Mouse (Mus musculus) midbrain, embryonic 16.5 days (tissue): ENCODE measurements around the gene Lat2. TPM values are rescaled to one million over a fixed set of nuclear protein-coding genes. Genes with fewer than 3 reads are reported as not detected.
A peak's percentile ranks its signal among the peaks of the same experiment; 100 is the strongest.

Experiments
- ATAC-seq: fragments of 200-750 bp; cut with Nextera tagmentation; 2 replicates; pipeline ENCODE4 v1.8.0; 2017; ENCODE audit warnings: moderate TSS enrichment
- H3K27ac ChIP-seq: fragments of 300-500 bp; sonication (generic); 2 replicates; pipeline ENCODE4 v1.5.1; 2014; ENCODE audit warnings: mild to moderate bottlenecking, low read length, mixed read lengths
- H3K27me3 ChIP-seq: fragments of 300-500 bp; sonication (generic); 2 replicates; pipeline ENCODE4 v1.6.1; 2014; ENCODE audit warnings: low read depth, low read length, mixed read lengths; ENCODE audit not compliant: control insufficient read depth, insufficient read depth
- H3K36me3 ChIP-seq: fragments of 300-500 bp; sonication (generic); 2 replicates; pipeline ENCODE4 v1.6.1; 2014; ENCODE audit warnings: mild to moderate bottlenecking, low read length, moderate library complexity, mixed read lengths; ENCODE audit not compliant: control insufficient read depth, insufficient read depth
- H3K4me1 ChIP-seq: fragments of 300-500 bp; sonication (generic); 2 replicates; pipeline ENCODE4 v1.6.1; 2014; ENCODE audit warnings: mild to moderate bottlenecking, low read length, mixed read lengths; ENCODE audit not compliant: control insufficient read depth, insufficient read depth
- H3K4me2 ChIP-seq: fragments of 300-500 bp; sonication (generic); 2 replicates; pipeline ENCODE4 v1.6.1; 2014; ENCODE audit warnings: mild to moderate bottlenecking, low read length, mixed read lengths
- H3K4me3 ChIP-seq: fragments of 300-500 bp; sonication (generic); 2 replicates; pipeline ENCODE4 v1.5.1; 2014; ENCODE audit warnings: low read depth, mild to moderate bottlenecking, low read length, moderate library complexity, mixed read lengths
- H3K9ac ChIP-seq: fragments of 300-500 bp; sonication (generic); 2 replicates; pipeline ENCODE4 v1.6.1; 2014; ENCODE audit warnings: low read depth, low read length, mixed read lengths
- H3K9me3 ChIP-seq: fragments of 300-500 bp; sonication (generic); replicated peaks from 2 replicates; pipeline ENCODE4 v1.6.1; 2014; ENCODE audit warnings: mild to moderate bottlenecking, low read length, mixed read lengths; ENCODE audit not compliant: control insufficient read depth, poor library complexity, severe bottlenecking
- WGBS: fragments of 180-500 bp; shearing (Covaris S2); extraction: QIAGEN DNeasy Blood & Tissue Kit; methylation state at CpG from one replicate; pipeline ENCODE4 v1.1.7; 2014; 5-methylcytosine and 5-hydroxymethylcytosine counted together
- polyA plus RNA-seq: library from polyadenylated mRNA; unstranded; fragments of >200 nt; fragmentation: Nextera tagmentation; extraction: Ambion mirVana; gene quantifications from 2 replicates; pipeline ENCODE4 v1.2.1, GENCODE M21; 2015

Gene Lat2
- polyA plus RNA-seq, 1 experiment from 2014 or later = 2.7 TPM

GRCm38 (mm10) chr5:134604376-134604775, 10.4 kb downstream of the Lat2 start:
- Histone ChIP-seq H3K27me3 (no peaks in the 10 kb centered on the region), H3K4me1 (no peaks in the 10 kb centered on the region), H3K4me2 (no peak overlapping the region), H3K9me3 (no peaks in the 10 kb centered on the region), H3K36me3 (no peaks in the 10 kb centered on the region), H3K27ac (no peak overlapping the region), H3K9ac (no peak overlapping the region), H3K4me3 (no peak overlapping the region)
- 92% methylated on average over 11 of the region's 11 CpGs for WGBS
- no peak for ATAC-seq

DNA sequence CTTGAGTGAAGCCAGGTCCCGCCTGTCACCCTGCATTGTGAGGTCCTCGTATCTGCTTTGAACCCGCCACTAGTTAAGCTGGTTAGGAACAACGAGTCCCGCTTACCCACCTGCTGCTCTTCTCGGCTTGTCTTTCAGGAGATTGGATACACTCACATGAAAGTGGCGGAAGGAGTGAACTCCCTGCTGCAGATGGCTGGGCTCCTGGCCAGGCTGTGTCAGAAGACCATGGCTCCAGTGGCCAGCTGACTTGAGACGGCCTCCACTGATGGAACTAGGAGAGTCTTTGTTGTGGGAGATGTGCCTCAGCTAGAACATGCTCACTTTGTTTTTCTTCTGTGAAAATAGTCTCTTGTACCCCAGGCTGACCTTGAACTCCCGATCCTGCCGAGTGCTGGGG, 17.1 kb downstream of the Lat2 start:
- Histone ChIP-seq H3K4me2 (no peak overlapping the region), H3K27ac (no peak overlapping the region), H3K27me3 (no peaks in the 10 kb centered on the region), H3K4me3 (no peak overlapping the region), H3K9ac (no peak overlapping the region), H3K36me3 (peaks cover 34% of the 10 kb centered on the region), H3K9me3 (no peaks in the 10 kb centered on the region), H3K4me1 (no peaks in the 10 kb centered on the region)
- WGBS = 82% methylated on average over 10 of the region's 10 CpGs
- no peak for ATAC-seq

DNA sequence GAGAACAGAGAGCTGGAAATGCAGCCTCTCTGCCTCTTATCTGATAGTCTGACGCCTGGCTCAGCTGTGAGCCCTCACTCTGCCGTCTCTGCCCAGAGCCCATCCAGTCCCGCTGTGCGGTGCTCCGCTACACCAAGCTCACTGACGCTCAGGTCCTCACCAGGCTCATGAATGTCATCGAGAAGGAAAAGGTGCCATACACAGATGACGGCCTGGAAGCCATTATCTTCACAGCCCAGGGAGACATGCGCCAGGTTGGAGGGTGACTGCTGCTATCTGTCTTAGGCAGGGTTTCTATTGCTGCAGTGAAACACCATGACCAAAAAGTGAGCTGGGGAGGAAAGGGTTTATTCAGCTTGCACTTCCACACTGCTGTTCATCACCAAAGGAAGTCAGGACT, 21.7 kb downstream of the Lat2 start:
- Histone ChIP-seq H3K4me3 (no peak overlapping the region), H3K9ac (no peak overlapping the region), H3K4me2 (no peak overlapping the region), H3K4me1 (no peaks in the 10 kb centered on the region), H3K27ac (no peak overlapping the region), H3K9me3 (no peaks in the 10 kb centered on the region), H3K27me3 (no peaks in the 10 kb centered on the region), H3K36me3 (peaks cover 39% of the 10 kb centered on the region)
- WGBS = 88% methylated on average over 9 of the region's 9 CpGs
- no peak for ATAC-seq

GRCm38 (mm10) chr5:134592026-134592581, 22.7 kb downstream of the Lat2 start:
- 91% methylated on average over 11 of the region's 11 CpGs for WGBS
- no peak for ATAC-seq
- H3K36me3 ChIP-seq = peaks cover 32% of the 10 kb centered on the region; the same call in 1 of the 2 replicates

GRCm38 (mm10) chr5:134589900-134590299, 24.9 kb downstream of the Lat2 start:
- H3K27me3 ChIP-seq = no peaks in the 10 kb centered on the region
- H3K9me3 ChIP-seq = no peaks in the 10 kb centered on the region
- H3K4me1 ChIP-seq = no peaks in the 10 kb centered on the region
- no peak for ATAC-seq
- no peak overlapping the region for H3K9ac ChIP-seq
- no peak overlapping the region for H3K4me3 ChIP-seq
- H3K4me2 ChIP-seq = no peak overlapping the region
- H3K36me3 ChIP-seq = peaks cover 20% of the 10 kb centered on the region; the same call in 1 of the 2 replicates
- H3K27ac ChIP-seq = no peak overlapping the region
- WGBS = 88% methylated on average over 3 of the region's 3 CpGs

More at GRCm38 (mm10) chr5:134592026-134592581, 22.7 kb downstream of the Lat2 start:
- H3K27me3 ChIP-seq = no peaks in the 10 kb centered on the region
- H3K4me1 ChIP-seq = no peaks in the 10 kb centered on the region
- H3K4me2 ChIP-seq = no peak overlapping the region
- H3K4me3 ChIP-seq = no peak overlapping the region
- H3K9ac ChIP-seq = no peak overlapping the region
- H3K27ac ChIP-seq = no peak overlapping the region
- H3K9me3 ChIP-seq = no peaks in the 10 kb centered on the region

DNA sequence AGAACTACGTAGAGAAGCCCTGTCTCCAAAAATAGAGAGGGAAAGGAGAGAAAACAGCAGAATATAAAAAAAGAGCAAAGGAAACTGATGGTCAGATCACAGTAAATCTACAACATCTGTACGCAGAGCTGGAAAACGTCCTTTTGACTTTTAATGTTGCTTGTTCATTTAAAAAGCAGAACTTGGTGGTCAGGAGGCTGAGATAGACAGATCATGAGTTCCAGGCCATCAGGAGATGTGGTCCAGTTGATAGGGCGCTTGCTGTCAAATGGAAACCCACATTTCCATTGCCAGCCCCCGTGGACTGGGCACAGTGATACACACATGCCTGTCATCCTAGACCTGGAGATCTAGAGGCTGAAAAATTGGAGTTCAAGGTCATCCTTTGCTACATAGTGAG, 30.0 kb downstream of the Lat2 start:
- Histone ChIP-seq H3K9ac (no peak overlapping the region), H3K4me2 (no peak overlapping the region), H3K9me3 (no peaks in the 10 kb centered on the region), H3K27ac (no peak overlapping the region), H3K27me3 (no peaks in the 10 kb centered on the region), H3K4me3 (no peak overlapping the region), H3K36me3 (no peaks in the 10 kb centered on the region), H3K4me1 (peaks cover 11% of the 10 kb centered on the region)
- ATAC-seq = no peak
- WGBS = 93% methylated on average over 5 of the region's 5 CpGs

GRCm38 (mm10) chr5:134583884-134584213, 31.0 kb downstream of the Lat2 start:
- WGBS = 84% methylated on average over 3 of the region's 3 CpGs
- H3K4me3 ChIP-seq = no peak overlapping the region
- no peaks in the 10 kb centered on the region for H3K9me3 ChIP-seq
- no peaks in the 10 kb centered on the region for H3K27me3 ChIP-seq
- H3K4me1 ChIP-seq = peaks cover 11% of the 10 kb centered on the region
- H3K36me3 ChIP-seq = no peaks in the 10 kb centered on the region
- H3K9ac ChIP-seq = no peak overlapping the region
- H3K27ac ChIP-seq = no peak overlapping the region
- no peak for ATAC-seq
- no peak overlapping the region for H3K4me2 ChIP-seq

GRCm38 (mm10) chr5:134583006-134583883, 31.6 kb downstream of the Lat2 start:
- Histone ChIP-seq H3K4me2 (peak overlapping the region; percentile 86), H3K9me3 (no peaks in the 10 kb centered on the region), H3K27me3 (no peaks in the 10 kb centered on the region), H3K36me3 (no peaks in the 10 kb centered on the region), H3K27ac (no peak overlapping the region), H3K4me1 (peaks cover 11% of the 10 kb centered on the region), H3K4me3 (peak overlapping the region; percentile 93), H3K9ac (peak overlapping the region; percentile 91)
- 31% methylated on average over 15 of the region's 15 CpGs for WGBS
- ATAC-seq = no peak

GRCm38 (mm10) chr5:134582221-134582907, 32.5 kb downstream of the Lat2 start:
- ATAC-seq = peak; percentile 95

More at GRCm38 (mm10) chr5:134582221-134582907, 32.5 kb downstream of the Lat2 start:
- Histone ChIP-seq H3K4me1 (peaks cover 11% of the 10 kb centered on the region), H3K27me3 (no peaks in the 10 kb centered on the region), H3K4me2 (peak overlapping the region; percentile 86), H3K36me3 (no peaks in the 10 kb centered on the region), H3K9me3 (no peaks in the 10 kb centered on the region), H3K9ac (peak overlapping the region; percentile 91), H3K4me3 (peak overlapping the region; percentile 93), H3K27ac (peak overlapping the region; percentile 63)
- 8% methylated on average over 26 of the region's 30 CpGs for WGBS
